Mouse (Mus musculus) cortical plate, adult 2 months (tissue): Measurements from ENCODE around the gene Hsf2bp.

Source experiments
- CTCF ChIP-seq: fragments of 200-500 bp; IDR thresholded peaks from 2 replicates; pipeline ENCODE4 v1.5.1; 2011; ENCODE audit warnings: mild to moderate bottlenecking, control low read depth, low read length; ENCODE audit not compliant: insufficient read depth; ENCODE audit errors: extremely low read depth
- POLR2A ChIP-seq: fragments of 200-500 bp; IDR thresholded peaks from 2 replicates; pipeline ENCODE4 v1.6.1; 2011; ENCODE audit warnings: mild to moderate bottlenecking, low read length, control low read depth; ENCODE audit not compliant: insufficient read depth; ENCODE audit errors: extremely low read depth

DNA sequence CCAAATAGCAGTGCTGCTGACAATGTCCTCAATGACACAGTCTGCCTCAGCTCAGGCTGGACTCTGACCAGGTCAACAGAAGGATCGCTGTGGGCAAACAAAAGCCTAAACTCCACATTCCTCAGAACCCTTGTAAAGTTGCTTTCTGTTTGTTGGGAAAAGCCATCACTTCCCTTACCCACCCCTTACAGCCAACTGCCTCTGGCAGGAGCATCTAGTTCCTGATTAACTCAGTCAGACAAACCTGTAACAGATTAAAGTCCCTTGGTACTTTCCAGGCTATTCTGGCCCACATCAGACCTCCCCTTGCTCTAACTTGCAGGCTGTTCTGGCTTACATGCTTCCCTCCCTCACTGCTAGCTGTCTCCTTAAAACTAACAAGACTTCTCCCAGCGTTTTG lies 70.5 kb downstream of the Hsf2bp start:
- TF ChIP-seq POLR2A: no peak
- no peak for TF ChIP-seq CTCF
